Mouse (Mus musculus): ENCODE results near the gene Stim2.
A peak's percentile ranks its signal among the peaks of the same experiment; 100 is the strongest.

The Stim2 gene

GRCm38 (mm10) chr5:53994576-53994975, 3.7 kb upstream of the Stim2 start:
- DNase-seq (ENCODE audit: low read depth, low spot score) = no peak

- DNase-seq (ENCODE audit: low read depth, low spot score) = peak; percentile 42
These were observed 3.0 kb upstream of the Stim2 start for GRCm38 (mm10) chr5:53995316-53995715.

- no peak for DNase-seq (ENCODE audit: low read depth, low spot score)
These were observed 1.5 kb upstream of the Stim2 start for GRCm38 (mm10) chr5:53996822-53997221.

- peak; percentile 46 for DNase-seq (ENCODE audit: low read depth, low spot score)
These were observed 603 bp downstream of the Stim2 start for GRCm38 (mm10) chr5:53998743-53999460.

GRCm38 (mm10) chr5:53999461-53999770, 1.1 kb downstream of the Stim2 start:
- DNase-seq (ENCODE audit: low read depth, low spot score) = no peak

- no peak for DNase-seq (ENCODE audit: low read depth, low spot score)
These were observed 1.5 kb downstream of the Stim2 start for GRCm38 (mm10) chr5:53999831-54000230.

- DNase-seq (ENCODE audit: low read depth, low spot score) = no peak
These were observed 2.7 kb downstream of the Stim2 start for GRCm38 (mm10) chr5:54001021-54001420.

- no peak for DNase-seq (ENCODE audit: low read depth, low spot score)
These were observed 7.0 kb downstream of the Stim2 start for GRCm38 (mm10) chr5:54005111-54005864.

- DNase-seq (ENCODE audit: low read depth, low spot score) = no peak
These were observed 7.5 kb downstream of the Stim2 start for GRCm38 (mm10) chr5:54005865-54006225.

GRCm38 (mm10) chr5:54006845-54007244, 8.5 kb downstream of the Stim2 start:
- no peak for DNase-seq (ENCODE audit: low read depth, low spot score)

GRCm38 (mm10) chr5:54007617-54008016, 9.3 kb downstream of the Stim2 start:
- DNase-seq (ENCODE audit: low read depth, low spot score) = no peak

- no peak for DNase-seq (ENCODE audit: low read depth, low spot score)
These were observed 15.0 kb downstream of the Stim2 start for GRCm38 (mm10) chr5:54013271-54013670.

- DNase-seq (ENCODE audit: low read depth, low spot score) = no peak
These were observed 18.8 kb downstream of the Stim2 start for GRCm38 (mm10) chr5:54017143-54017542.

GRCm38 (mm10) chr5:54018856-54019255, 20.6 kb downstream of the Stim2 start:
- no peak for DNase-seq (ENCODE audit: low read depth, low spot score)

- no peak for DNase-seq (ENCODE audit: low read depth, low spot score)
These were observed 21.2 kb downstream of the Stim2 start for GRCm38 (mm10) chr5:54019546-54019945.

GRCm38 (mm10) chr5:54024610-54025009, 26.3 kb downstream of the Stim2 start:
- DNase-seq (ENCODE audit: low read depth, low spot score) = no peak

GRCm38 (mm10) chr5:54025630-54026029, 27.3 kb downstream of the Stim2 start:
- no peak for DNase-seq (ENCODE audit: low read depth, low spot score)

GRCm38 (mm10) chr5:54033217-54033616, 34.9 kb downstream of the Stim2 start:
- DNase-seq (ENCODE audit: low read depth, low spot score) = no peak

- DNase-seq (ENCODE audit: low read depth, low spot score) = no peak
These were observed 36.4 kb downstream of the Stim2 start for GRCm38 (mm10) chr5:54034680-54035079.

- no peak for DNase-seq (ENCODE audit: low read depth, low spot score)
These were observed 40.3 kb downstream of the Stim2 start for GRCm38 (mm10) chr5:54038615-54039014.

- DNase-seq (ENCODE audit: low read depth, low spot score) = no peak
These were observed 42.2 kb downstream of the Stim2 start for GRCm38 (mm10) chr5:54040527-54040926.

- no peak for DNase-seq (ENCODE audit: low read depth, low spot score)
These were observed 43.7 kb downstream of the Stim2 start for GRCm38 (mm10) chr5:54042013-54042412.

- no peak for DNase-seq (ENCODE audit: low read depth, low spot score)
These were observed 47.2 kb downstream of the Stim2 start for GRCm38 (mm10) chr5:54045523-54045922.
